Mouse (Mus musculus): ENCODE data around the gene Wwp2.

Gene Wwp2

GRCm38 (mm10) chr8:107435421-107435961 lies 674 bp upstream of the Wwp2 start:
- peak; percentile 31 for DNase-seq

GRCm38 (mm10) chr8:107436841-107437421 lies 766 bp downstream of the Wwp2 start:
- DNase-seq = peak; percentile 72

GRCm38 (mm10) chr8:107437711-107438110 lies 1.5 kb downstream of the Wwp2 start:
- DNase-seq = no peak

- DNase-seq = peak; percentile 46
These were observed 3.9 kb downstream of the Wwp2 start for GRCm38 (mm10) chr8:107439880-107440625.

GRCm38 (mm10) chr8:107444626-107445025 lies 8.5 kb downstream of the Wwp2 start:
- DNase-seq = no peak

GRCm38 (mm10) chr8:107447713-107448112 lies 11.5 kb downstream of the Wwp2 start:
- no peak for DNase-seq

GRCm38 (mm10) chr8:107448382-107448889 lies 12.3 kb downstream of the Wwp2 start:
- peak; percentile 25 for DNase-seq

- DNase-seq = no peak
These were observed 13.0 kb downstream of the Wwp2 start for GRCm38 (mm10) chr8:107449130-107449529.

- DNase-seq = no peak
These were observed 13.5 kb downstream of the Wwp2 start for GRCm38 (mm10) chr8:107449655-107450054.

GRCm38 (mm10) chr8:107451414-107452066 lies 15.4 kb downstream of the Wwp2 start:
- DNase-seq = no peak

- no peak for DNase-seq
These were observed 17.2 kb downstream of the Wwp2 start for GRCm38 (mm10) chr8:107453386-107453785.

- peak; percentile 26 for DNase-seq
These were observed 19.1 kb downstream of the Wwp2 start for GRCm38 (mm10) chr8:107455268-107455667.

- no peak for DNase-seq
These were observed 21.6 kb downstream of the Wwp2 start for GRCm38 (mm10) chr8:107457725-107458124.

- DNase-seq = no peak
These were observed 22.1 kb downstream of the Wwp2 start for GRCm38 (mm10) chr8:107458281-107458680.

- DNase-seq = no peak
These were observed 26.3 kb downstream of the Wwp2 start for GRCm38 (mm10) chr8:107462423-107462822.

GRCm38 (mm10) chr8:107465332-107465990 lies 29.3 kb downstream of the Wwp2 start:
- no peak for DNase-seq

GRCm38 (mm10) chr8:107466642-107467041 lies 30.5 kb downstream of the Wwp2 start:
- DNase-seq = peak; percentile 26

GRCm38 (mm10) chr8:107468811-107469302 lies 32.7 kb downstream of the Wwp2 start:
- no peak for DNase-seq

GRCm38 (mm10) chr8:107470302-107470701 lies 34.1 kb downstream of the Wwp2 start:
- no peak for DNase-seq

- no peak for DNase-seq
These were observed 36.4 kb downstream of the Wwp2 start for GRCm38 (mm10) chr8:107472403-107473100.

- DNase-seq = no peak
These were observed 37.2 kb downstream of the Wwp2 start for GRCm38 (mm10) chr8:107473369-107473768.

- no peak for DNase-seq
These were observed 39.4 kb downstream of the Wwp2 start for GRCm38 (mm10) chr8:107475613-107476012.

Data from liver (tissue).